Mouse (Mus musculus): ENCODE measurements around the gene St3gal2.
A peak's percentile ranks its signal among the peaks of the same experiment; 100 is the strongest.
"Not testable (repeated sequence)": the region's sequence is repeated elsewhere in the genome, so short reads cannot be mapped to it uniquely, and the experiment has no call there.

Gene St3gal2

GRCm38 (mm10) chr8:110919341-110920031 lies at the start of gene St3gal2:
TSS of gene St3gal2 (plus strand) at chr8:110919922.
- DNase-seq (ENCODE audit: low spot score): peak; percentile 94

GRCm38 (mm10) chr8:110870501-110870900 lies 49.2 kb upstream of the St3gal2 start:
- no peak for DNase-seq (ENCODE audit: low spot score)

- no peak for DNase-seq (ENCODE audit: low spot score)
Measured at GRCm38 (mm10) chr8:110877862-110878261, 41.9 kb upstream of the St3gal2 start.

- DNase-seq (ENCODE audit: low spot score): peak; percentile 29
Measured at GRCm38 (mm10) chr8:110881741-110882310, 37.9 kb upstream of the St3gal2 start.

GRCm38 (mm10) chr8:110883824-110884223 lies 35.9 kb upstream of the St3gal2 start:
- DNase-seq (ENCODE audit: low spot score): no peak

GRCm38 (mm10) chr8:110886634-110887033 lies 33.1 kb upstream of the St3gal2 start:
- DNase-seq (ENCODE audit: low spot score): no peak

- no peak for DNase-seq (ENCODE audit: low spot score)
Measured at GRCm38 (mm10) chr8:110887551-110887950, 32.2 kb upstream of the St3gal2 start.

GRCm38 (mm10) chr8:110888441-110888840 lies 31.3 kb upstream of the St3gal2 start:
- DNase-seq (ENCODE audit: low spot score): peak; percentile 54

GRCm38 (mm10) chr8:110888860-110889259 lies 30.9 kb upstream of the St3gal2 start:
- no peak for DNase-seq (ENCODE audit: low spot score)

GRCm38 (mm10) chr8:110889904-110890470 lies 29.7 kb upstream of the St3gal2 start:
- DNase-seq (ENCODE audit: low spot score): no peak

GRCm38 (mm10) chr8:110892040-110892439 lies 27.7 kb upstream of the St3gal2 start:
- DNase-seq (ENCODE audit: low spot score): no peak

GRCm38 (mm10) chr8:110892913-110893312 lies 26.8 kb upstream of the St3gal2 start:
- DNase-seq (ENCODE audit: low spot score): no peak

GRCm38 (mm10) chr8:110894851-110895250 lies 24.9 kb upstream of the St3gal2 start:
- no peak for DNase-seq (ENCODE audit: low spot score)

GRCm38 (mm10) chr8:110895254-110895653 lies 24.5 kb upstream of the St3gal2 start:
- no peak for DNase-seq (ENCODE audit: low spot score)

- DNase-seq (ENCODE audit: low spot score): no peak
Measured at GRCm38 (mm10) chr8:110895812-110896211, 23.9 kb upstream of the St3gal2 start.

GRCm38 (mm10) chr8:110897495-110897894 lies 22.2 kb upstream of the St3gal2 start:
- DNase-seq (ENCODE audit: low spot score): no peak

GRCm38 (mm10) chr8:110901056-110901455 lies 18.7 kb upstream of the St3gal2 start:
- DNase-seq (ENCODE audit: low spot score): no peak

- peak; percentile 85 for DNase-seq (ENCODE audit: low spot score)
Measured at GRCm38 (mm10) chr8:110901839-110902578, 17.7 kb upstream of the St3gal2 start, which contains the start of gene Fuk. TSS of gene Fuk (minus strand) at chr8:110902488.

- DNase-seq (ENCODE audit: low spot score): no peak
Measured at GRCm38 (mm10) chr8:110902579-110902965, 17.1 kb upstream of the St3gal2 start.

- no peak for DNase-seq (ENCODE audit: low spot score)
Measured at GRCm38 (mm10) chr8:110905404-110905803, 14.3 kb upstream of the St3gal2 start.

GRCm38 (mm10) chr8:110906682-110907081 lies 13.0 kb upstream of the St3gal2 start:
- DNase-seq (ENCODE audit: low spot score): no peak

GRCm38 (mm10) chr8:110909850-110910249 lies 9.9 kb upstream of the St3gal2 start:
- DNase-seq (ENCODE audit: low spot score): not testable (repeated sequence)

Data from layer of hippocampus, adult 11-12 months (tissue).